Mouse (Mus musculus) heart, postnatal 36 days (tissue): ENCODE data around the gene Ranbp2. TPM values are rescaled to one million over a fixed set of nuclear protein-coding genes. Genes with fewer than 3 reads are reported as not detected.
"Not testable (repeated sequence)": the region's sequence is repeated elsewhere in the genome, so short reads cannot be mapped to it uniquely, and the experiment has no call there.

Experiments
- DNase-seq, 2 experiments: peaks; one replicate each; pipeline ENCODE4 v3.0.0; 2021 to 2022
- intact Hi-C: fragments of 180-260 bp; cut with DNase I; formaldehyde crosslinking; loops from one replicate; pipeline ENCODE4 v1.15.1; 2025
- total RNA-seq, 2 experiments: library from RNA; stranded (reverse); gene quantifications; 2 replicates each; pipeline ENCODE4 v1.2.3; 2021

Ranbp2 gene
- total RNA-seq, 2 experiments from 2014 or later: 45.1 to 54.4 TPM

DNA sequence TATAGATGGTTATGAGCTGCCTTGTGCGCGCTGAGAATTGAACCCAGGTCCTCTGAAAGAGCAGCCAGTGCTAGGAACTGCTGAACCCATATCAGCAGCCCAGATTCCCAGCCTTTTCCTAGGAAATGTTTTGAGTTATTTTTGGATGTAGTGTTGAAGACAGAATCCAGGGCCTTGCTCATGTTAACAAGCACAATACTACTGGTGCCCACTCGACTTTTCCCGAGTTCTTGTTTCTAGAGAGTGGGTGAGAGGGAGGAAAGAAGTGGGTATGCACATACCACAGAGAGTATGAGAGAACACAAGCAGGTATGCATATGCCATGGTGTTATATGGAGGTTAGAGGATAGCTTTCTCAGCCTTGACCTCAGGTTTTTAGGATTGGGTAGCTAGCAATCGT, 44.3 kb downstream of the Ranbp2 start:
- intact Hi-C loops: no loop called here

DNA sequence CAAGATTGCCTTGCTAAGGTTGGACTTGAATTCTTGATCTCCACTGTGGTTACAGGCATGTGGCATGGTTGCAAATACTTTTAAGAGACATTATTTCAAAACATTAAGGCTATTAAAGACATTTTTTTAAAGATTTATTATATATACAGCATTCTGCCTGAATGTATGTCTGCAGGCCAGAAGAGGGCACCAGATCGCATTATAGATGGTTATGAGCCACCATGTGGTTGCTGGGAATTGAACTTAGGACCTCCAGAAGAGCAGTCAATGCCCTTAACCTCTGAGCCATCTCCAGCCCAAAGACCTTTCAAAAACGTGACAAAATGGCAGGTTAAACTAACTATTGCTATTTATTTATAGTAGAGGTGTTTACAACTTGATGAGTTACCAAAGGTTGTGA, 48.9 kb downstream of the Ranbp2 start:
- DNase-seq: no peak
- intact Hi-C loops: loop anchor here (5.0 kb wide), 2 partner anchors 48 to 133 kb away; partner anchors contain the start of gene Ranbp2

More for the DNA sequence above, 44.3 kb downstream of the Ranbp2 start:
- no peak for DNase-seq

DNA sequence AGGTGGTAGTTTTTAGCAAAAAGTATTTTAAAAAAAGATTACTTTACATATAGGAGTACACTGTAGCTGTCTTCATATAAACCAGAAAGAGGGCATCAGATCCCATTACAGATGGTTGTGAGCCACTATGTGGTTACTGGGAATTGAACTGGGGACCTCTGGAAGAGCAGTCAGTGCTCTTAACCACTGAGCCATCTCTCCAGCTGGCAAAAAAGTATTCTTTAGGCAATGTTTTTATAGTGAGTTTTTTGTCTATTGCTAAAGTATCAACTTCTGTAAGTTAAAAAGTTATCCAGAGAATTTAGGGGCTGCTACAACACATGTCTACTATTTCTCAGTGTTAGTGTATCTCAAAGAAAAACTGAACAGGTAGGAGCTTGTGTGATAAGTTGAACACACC, 50.0 kb downstream of the Ranbp2 start:
- intact Hi-C loops: loop anchor here (5.0 kb wide), 2 partner anchors 49 to 134 kb away; partner anchors contain the start of gene Ranbp2
- DNase-seq: no peak

DNA sequence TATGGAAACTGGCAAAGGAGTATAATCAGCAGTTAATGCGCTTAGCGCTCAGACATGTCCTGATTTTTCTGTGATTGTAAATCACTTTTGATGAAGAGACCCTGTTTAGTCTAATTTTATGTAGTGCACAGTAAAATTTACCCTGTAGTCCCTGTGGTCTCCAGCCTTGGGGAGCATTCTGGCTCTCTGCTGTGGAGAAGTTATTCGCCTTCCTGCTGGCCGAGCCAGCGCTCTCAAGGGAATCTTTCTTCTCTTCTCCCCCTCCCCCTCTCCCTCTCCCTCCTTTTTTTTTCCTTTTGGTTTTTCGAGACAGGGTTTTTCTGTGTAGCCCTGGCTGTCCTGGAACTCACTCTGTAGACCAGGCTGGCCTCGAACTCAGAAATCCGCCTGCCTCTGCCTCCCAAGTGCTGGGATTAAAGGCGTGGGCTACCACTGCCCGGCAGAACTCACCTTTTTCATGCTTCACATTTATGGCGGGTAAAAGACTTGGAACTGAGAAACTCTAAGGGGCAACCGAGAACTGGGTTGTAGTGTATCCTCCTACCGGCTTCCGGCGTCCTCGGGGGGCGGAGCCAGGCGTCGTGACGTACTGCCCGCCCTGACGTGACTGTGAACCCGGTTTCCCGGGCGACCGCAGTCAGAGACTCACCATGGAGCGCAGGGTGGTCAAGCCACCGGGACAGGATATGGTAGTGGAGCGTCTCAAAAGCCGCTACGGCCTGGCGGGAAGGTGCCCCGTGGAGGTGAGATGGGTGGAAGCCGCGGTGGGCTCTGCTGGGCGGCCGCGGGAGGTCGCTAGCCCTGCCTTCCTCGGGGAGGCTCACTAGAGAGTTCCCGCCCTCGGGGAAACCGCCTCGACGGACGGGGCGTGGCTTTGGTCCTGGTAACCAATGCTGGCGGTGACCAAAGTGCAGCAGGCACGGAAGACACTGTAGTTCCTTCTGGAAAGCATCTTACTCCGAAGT, 50.9 kb downstream of the Ranbp2 start, which contains the start of gene Ccdc138:
Gene Ccdc138 (plus strand): TSS at position 629 of the 965 bp plus-strand sequence.
- intact Hi-C loops: loop anchor here (5.0 kb wide), 2 partner anchors 50 to 135 kb away; partner anchors contain the start of gene Ranbp2
- peak; percentile 95 to 97 for DNase-seq

DNA sequence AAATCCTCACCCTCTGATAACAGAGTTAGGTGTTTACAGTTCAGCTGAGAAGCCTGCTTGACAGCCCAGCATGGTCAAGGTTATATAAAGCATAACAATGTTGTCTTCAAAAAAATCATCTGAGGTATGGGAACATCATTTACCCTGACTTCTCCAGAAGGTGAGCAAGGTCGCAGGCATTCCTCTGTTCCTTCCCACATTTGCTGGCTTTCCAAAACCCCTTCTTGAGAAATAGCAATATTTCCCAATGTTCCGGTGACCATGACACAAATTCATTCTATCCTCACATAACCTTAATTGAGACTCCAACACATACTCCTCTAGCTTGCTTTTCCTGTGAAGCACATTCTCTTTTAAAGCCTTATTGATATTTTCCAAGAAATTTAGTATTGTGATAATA, 51.8 kb downstream of the Ranbp2 start:
- intact Hi-C loops: loop anchor here (5.0 kb wide), 2 partner anchors 51 to 136 kb away; partner anchors contain the start of gene Ranbp2
- DNase-seq: no peak

DNA sequence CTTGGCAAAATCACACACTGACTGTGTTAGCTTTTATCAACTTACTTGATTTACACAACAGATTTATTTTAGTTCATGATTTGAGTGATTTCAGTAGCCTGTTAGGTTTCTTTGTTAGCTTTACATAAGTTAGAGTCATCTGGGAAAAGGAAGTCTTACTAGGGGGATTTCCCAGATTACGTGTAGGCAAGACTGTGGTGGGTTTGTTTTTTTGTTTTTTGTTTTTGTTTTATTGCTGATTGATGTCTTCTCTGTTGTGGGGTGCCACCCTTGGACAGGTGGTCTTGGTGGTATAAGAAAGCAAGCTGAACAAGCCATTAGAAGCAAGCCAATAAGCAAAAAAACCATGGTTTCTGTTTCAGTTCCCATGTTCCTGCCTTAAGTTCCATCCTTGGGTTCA, 82.6 kb downstream of the Ranbp2 start:
- intact Hi-C loops: no loop called here
- no peak for DNase-seq

DNA sequence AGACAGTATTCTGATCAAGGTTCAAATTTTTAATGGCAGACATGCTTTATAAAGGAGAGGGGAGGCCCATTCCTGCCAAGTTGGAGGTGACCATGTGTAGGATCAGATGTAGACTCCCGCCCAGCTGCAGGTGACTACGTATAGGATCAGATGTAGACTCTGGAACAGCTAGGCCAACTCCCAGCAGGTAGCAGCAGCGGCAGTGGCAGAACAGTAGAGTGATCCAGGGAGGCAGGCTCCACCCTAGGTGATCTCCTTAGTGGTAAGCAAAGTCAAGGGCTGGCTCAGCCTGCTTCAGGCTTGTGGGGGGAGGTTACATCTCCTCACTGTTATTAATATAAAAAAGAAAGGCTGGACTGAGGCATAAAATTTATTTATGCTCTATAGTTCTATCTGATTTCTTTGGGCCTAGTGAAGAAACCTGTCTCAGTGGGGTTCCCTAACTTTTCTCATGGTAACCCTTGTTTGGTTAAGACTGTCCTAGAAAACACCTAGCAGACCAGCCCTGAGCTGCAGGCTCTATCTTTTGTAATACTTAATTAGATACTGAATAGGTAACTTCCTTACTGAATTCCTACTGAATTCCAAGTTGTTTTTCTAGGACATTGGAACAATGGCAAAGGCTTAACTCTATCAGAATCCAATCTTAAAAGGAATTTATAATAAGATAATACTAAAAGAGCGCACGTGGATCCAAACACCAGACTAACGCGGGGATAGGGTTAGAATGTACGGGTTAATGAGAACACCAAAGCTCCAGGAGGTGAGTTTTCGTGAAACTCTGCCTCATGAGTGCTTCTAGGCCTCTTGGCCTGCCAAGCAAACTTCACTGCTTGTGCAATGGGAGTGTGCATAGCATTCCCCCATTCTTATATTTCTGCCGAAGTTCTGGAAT, 84.4 kb downstream of the Ranbp2 start:
- DNase-seq: no peak
- intact Hi-C loops: no loop called here

DNA sequence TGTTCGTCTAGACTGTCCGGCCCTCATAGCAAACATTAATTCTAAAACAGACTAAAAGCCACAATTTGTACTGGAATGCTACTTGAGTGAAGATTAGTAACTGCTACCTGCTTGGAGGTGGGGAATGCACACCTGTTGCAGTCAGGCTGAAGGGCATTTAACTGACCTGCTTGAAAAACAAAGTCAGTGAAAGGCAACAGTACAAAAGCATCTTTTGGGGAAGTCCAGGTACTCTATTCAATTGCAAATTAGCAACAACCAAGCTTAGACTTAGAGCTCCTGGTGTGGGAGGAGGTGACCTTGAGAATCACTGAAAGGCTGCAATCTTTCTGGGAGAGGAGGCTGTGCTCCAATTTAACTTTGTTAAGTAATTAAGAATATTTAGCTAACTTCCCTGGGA, 85.5 kb downstream of the Ranbp2 start:
- intact Hi-C loops: no loop called here
- DNase-seq: no peak

DNA sequence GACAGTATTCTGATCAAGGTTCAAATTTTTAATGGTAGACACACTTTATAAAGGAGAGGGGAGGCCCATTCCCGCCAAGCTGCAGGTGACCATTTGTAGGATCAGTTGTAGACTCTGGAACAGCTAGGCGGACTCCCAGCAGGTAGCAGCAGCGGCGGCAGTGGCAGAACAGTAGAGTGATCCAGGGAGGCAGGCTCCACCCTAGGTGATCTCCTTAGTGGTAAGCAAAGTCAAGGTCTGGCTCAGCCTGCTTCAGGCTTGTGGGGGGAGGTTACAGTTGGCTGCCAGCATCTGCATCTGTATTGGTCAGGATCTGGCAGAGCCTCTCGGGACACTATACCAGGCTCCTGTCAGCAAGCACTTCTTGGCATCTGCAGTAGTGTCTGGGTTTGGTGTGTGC, 89.6 kb downstream of the Ranbp2 start:
- intact Hi-C loops, DNase-seq: not testable (repeated sequence)

DNA sequence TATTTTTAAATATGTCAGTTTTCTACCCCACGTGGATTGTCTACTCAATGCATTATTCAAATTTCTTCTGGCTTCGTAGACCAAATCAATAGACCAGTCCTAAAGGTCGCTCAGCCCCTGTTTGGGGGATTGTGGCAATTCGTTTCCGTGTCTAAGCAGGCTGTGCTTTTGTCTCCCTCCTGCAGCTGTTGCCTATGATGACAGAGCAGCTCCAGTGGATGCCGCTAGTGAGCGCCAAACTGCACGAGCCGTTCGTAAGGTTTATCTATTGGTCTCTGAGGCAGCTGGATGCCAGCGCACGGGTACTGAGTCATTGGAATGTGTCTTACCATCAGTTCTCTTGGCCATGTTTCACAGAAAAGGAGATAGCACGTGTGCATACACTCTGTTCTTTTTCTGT, 93.9 kb downstream of the Ranbp2 start:
- DNase-seq: no peak
- intact Hi-C loops: no loop called here

Other genes with a start within 250 kb of the Ranbp2 start
- not detected for gene AW822073, start 222.0 kb upstream of the Ranbp2 start, total RNA-seq
- not detected for gene Duxf3, start 214.2 kb upstream of the Ranbp2 start, total RNA-seq
- not detected for gene Gm4981, start 210.2 kb upstream of the Ranbp2 start, total RNA-seq
- gene Gcc2, start 191.4 kb upstream of the Ranbp2 start, total RNA-seq: 10 to 100 TPM; 27.9 to 34.5 TPM
- 100 to 1,000 TPM; 159 to 186 TPM for gene Lims1, start 123.5 kb upstream of the Ranbp2 start, total RNA-seq
- under 1 TPM; 0.80 to 0.92 TPM for gene Ccdc138, start 51.0 kb downstream of the Ranbp2 start, total RNA-seq
- under 1 TPM; 0.41 to 0.42 TPM for gene Edar, start 228.7 kb downstream of the Ranbp2 start, total RNA-seq